Mouse (Mus musculus) cerebellum, postnatal 10 days (tissue): ENCODE data around the gene Pfkm.

Experiments
- DNase-seq, 2 experiments: peaks; one replicate each; pipeline ENCODE4 v3.0.0; 2021; ENCODE audit warnings: mixed read lengths in 2 of 2

Gene Pfkm

DNA sequence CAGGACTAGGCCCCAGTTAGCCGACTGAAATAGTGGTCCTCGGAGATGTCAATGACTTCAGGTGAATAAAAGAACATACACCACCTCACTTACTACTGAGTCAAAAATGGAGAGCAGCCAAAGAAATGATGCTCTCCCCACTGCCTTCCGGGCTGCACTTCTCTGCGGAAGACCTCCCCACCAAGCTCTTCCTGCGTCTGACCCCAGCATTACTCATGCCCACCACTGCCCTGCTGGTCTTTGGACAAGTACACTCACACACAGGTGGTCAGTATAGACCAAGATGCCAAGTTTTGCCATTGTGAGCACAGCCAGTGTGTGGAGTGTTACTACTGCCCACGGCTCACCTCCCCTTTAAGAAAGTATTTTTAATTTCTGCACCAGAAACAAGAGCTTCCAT, 10.0 kb downstream of the Pfkm start:
- no peak for DNase-seq

- no peak for DNase-seq
Observed at GRCm38 (mm10) chr15:98106506-98106905, 14.1 kb downstream of the Pfkm start.

- DNase-seq: no peak
Observed at GRCm38 (mm10) chr15:98107230-98107629, 14.8 kb downstream of the Pfkm start.

DNA sequence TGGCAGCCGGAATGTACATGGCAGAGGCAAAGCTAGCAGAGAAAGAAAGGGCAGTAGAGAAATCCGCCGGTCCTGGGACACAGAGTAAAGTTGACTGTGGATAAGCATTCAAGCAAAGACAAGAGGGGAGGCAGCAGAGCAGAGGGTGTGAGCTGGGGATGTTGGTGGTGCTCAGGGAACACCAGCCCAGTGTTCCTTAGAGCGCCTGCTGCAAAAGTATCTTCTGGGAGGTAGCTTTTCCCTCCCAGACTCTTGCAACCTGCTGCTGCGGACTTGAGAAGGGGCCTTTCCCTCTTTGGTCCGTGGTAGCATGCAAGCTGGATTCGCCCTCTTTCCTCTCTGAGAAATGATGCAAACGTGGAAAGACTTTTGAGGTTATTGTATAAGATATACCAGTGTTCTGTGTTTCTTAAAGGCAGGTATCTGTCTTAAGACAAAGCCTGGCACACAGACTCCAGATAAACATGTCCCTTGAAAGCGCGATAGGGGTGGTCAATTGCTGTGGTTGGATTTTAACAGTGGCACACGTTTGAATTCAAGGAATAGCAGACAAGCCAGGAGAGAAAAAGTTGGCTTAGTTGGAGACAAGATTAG, 15.4 kb downstream of the Pfkm start:
- no peak for DNase-seq

- peak; percentile 91 to 94 for DNase-seq
Observed at GRCm38 (mm10) chr15:98108297-98109152, 16.1 kb downstream of the Pfkm start.

- DNase-seq: no peak
Observed at GRCm38 (mm10) chr15:98111791-98112190, 19.4 kb downstream of the Pfkm start.

GRCm38 (mm10) chr15:98114098-98114851, 21.9 kb downstream of the Pfkm start:
- DNase-seq: peak in 1 of 2 experiments; percentile 18

GRCm38 (mm10) chr15:98114852-98115778, 22.7 kb downstream of the Pfkm start:
- DNase-seq: no peak

- no peak for DNase-seq
Observed at GRCm38 (mm10) chr15:98115779-98116163, 23.4 kb downstream of the Pfkm start.

GRCm38 (mm10) chr15:98116287-98116686, 23.9 kb downstream of the Pfkm start:
- no peak for DNase-seq

DNA sequence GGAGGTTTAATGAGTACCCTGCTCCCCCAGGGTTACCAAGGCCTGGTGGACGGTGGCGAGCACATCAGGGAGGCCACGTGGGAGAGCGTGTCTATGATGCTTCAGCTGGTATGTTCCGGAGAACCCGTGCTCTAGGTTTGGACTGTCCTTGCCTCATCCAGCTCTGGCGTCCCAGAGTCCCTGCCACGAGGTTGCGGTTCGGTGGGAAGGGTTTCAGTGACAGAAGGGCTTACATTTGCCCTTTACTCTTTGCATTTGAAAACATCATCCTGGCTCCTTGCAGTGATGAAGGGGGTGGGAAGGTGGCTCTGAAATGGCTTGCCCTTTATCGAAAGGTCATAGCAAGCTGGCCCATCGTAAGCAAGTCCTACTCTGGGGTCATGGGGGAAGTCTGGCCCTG, 27.0 kb downstream of the Pfkm start:
- no peak for DNase-seq

DNA sequence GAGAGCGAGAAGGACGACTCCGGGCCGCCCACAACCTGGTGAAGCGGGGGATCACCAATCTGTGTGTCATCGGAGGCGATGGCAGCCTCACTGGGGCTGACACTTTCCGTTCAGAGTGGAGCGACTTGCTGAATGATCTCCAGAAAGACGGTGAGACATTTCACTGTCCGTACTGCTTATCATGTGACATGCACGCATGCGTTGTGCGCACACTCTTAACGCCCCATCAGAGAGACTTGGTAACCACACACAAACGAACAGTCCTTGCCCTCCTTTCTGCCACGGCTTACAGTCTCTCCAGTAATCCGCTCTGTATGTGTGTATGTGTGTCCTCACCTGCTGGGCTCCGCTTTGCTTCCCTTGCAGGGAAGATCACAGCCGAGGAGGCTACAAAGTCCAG, 28.4 kb downstream of the Pfkm start:
- no peak for DNase-seq

DNA sequence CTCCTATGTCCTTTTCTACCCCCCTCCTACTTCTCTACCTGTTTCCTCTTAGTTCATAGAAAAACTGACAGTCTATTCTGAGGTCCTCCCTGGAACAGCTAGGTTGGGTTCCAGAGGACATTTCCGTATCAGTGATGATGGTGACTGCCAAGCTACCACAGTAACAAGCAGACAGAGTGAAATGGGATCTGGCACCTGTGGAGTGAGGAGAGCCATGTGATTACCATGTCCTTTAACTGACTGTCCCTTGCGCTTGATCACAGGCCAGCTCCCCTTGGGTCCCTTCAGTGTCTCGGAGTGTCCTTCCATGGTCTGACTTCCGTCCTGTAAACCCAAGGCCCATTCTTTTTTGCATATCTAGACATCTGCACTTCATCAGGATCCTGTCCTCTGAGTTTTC, 38.6 kb downstream of the Pfkm start:
- DNase-seq: no peak

DNA sequence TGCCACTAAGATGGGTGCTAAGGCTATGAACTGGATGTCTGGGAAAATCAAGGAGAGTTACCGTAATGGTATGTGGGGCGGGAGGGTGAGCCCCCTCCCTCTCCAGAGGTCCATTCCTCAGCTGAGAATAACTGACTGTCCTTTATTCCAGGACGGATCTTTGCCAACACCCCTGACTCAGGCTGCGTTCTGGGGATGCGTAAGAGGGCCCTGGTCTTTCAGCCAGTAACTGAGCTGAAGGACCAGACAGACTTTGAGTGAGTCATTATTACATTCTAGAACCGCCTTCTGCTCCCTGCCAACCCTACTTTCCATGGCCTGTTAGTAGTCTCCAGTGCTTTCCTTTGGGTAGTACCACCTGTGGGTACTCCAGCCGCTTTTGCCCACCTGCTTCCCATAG, 39.1 kb downstream of the Pfkm start:
- DNase-seq: no peak

DNA sequence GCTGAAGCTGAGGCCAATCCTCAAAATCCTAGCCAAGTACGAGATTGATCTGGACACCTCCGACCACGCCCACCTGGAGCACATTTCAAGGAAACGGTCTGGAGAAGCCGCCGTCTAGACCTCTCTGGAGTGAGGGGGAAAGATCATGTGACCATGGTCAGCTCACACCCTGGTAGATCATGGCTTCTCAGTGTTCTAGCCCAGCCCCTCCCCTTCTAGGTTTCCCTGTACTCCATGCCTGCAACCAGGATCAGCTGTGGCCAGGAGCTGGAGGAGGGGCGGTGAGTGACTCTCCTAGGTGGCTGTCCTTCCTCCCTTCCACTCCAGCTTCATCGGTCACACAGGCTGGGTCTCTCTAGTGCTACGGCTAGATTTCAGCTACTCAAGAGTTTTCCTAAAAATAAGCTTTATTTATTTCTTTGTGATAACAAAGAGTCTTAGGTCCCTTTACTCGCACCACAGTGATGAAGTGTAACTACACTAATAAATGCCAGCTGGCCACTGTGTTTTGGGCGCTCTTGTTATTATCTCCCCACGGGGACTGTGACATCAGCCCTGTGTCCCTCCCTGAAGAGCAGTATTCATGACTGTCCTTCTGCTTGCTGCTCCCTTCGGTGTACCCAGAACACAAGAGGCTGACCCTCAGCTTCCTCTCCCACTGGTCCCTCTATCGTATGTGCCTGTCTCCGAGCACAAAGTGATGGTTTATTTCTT, 39.7 kb downstream of the Pfkm start:
- DNase-seq: no peak

DNA sequence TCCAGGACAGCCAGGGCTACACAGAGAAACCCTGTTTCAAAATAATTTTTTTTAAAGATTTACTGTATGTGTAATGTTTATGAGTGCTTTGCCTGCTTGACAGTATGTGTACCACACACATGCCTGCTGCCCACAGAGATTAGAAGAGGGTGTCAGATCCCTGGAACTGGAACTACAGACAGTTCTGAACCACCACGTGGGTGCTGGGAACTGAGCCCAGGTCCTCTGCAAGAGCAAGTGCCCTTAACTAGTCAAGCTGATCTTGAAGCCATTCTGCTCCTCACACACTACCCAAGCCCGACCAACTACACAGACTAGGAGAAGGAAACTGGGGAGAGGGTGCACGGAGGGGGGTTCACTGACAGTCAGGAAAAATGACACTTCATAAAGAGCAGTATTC, 41.1 kb downstream of the Pfkm start:
- DNase-seq: peak in 1 of 2 experiments; percentile 32

DNA sequence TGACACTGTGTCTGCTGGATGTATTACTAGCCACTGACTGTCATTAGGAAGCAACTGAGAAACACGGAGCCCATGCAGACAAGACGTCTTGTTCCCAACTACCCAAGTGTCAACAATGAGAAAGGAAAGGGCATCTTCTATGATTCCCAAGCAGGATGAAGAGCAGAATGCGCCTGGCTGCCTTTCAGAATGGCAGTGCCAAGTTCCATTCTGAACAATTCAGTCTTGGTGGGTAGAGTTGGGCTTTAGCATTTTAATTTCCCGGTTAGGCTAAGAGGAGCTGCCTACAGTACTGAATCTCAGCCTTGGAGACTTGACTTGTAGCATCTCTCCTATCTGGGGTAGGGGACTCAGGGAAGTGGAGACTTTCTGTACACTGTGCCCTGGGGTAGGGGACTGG, 41.6 kb downstream of the Pfkm start:
- peak; percentile 28 to 40 for DNase-seq

DNA sequence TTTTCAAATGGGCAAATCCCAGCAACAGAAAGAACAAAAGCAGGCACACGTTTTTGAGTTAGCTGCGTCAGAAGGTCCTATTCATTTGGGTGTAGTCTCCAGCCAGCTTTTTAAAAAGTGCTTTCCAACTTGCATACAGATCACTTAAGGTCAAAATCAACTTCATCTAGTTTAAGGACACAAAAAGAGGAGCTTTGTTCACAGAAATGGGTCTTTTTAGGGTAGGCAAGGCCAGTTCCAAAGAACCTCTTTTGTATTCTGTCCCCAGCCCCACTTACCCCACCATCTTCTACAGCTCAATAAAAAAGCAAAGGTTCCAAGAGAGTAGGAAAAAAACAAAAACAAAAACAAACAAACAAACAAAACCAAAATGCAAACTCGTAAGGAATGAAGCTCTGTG, 42.3 kb downstream of the Pfkm start:
- no peak for DNase-seq

DNA sequence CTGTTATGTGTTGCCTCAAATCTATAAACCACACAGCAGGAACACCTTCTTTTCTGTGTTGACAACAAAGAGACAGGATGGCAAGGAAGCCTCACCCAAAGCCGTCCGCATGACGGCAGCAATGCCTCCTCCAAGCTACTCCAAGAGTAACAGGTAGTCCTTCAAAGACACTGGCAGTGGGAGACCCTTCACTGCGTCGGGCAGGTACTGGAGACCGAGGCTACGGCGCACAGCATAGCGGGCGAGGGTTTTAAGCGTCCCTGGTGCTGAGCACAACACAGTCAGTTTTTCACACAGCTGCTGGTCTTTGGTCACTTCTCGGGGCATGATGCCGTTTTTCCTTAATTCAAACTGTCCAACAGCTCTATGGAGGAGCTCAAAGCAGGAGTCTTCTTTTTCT, 43.3 kb downstream of the Pfkm start:
- DNase-seq: no peak

GRCm38 (mm10) chr15:98136871-98137270, 44.5 kb downstream of the Pfkm start:
- no peak for DNase-seq

GRCm38 (mm10) chr15:98139763-98140162, 47.4 kb downstream of the Pfkm start:
- no peak for DNase-seq

- DNase-seq: no peak
Observed at GRCm38 (mm10) chr15:98140809-98141208, 48.4 kb downstream of the Pfkm start.
